Mouse (Mus musculus) Muller cell, postnatal 12 days (primary cell): ENCODE measurements around the gene Cdc20b.
A peak's percentile ranks its signal among the peaks of the same experiment; 100 is the strongest.

Experiments used
- DNase-seq: peaks from one replicate; pipeline ENCODE4 v3.0.0-alpha.2; 2015; ENCODE audit errors: inconsistent ontology term

Gene Cdc20b

DNA sequence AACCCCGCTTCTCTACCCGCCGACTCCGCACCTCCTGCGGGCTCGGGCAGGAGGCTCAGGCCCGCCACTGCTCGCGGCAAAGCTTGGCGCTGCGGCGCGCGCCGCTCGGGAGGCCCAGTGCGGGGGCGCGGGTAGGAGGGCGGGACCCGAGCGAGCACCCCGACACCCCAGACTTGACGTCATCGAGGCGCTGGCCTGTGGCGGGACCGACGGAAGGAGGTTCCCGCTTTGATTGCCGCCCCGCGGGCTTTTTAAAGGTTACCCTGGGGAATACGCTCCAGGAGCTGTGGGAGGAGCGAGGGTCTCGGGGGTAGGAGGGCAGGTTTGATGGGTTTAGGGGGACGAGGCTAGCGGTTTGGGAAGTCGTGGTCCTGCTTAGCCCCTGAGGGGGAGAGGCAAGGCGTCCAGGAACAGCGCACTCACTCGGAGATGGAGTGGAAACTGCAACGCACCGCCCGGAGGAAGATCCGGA, at the start of gene Cdc20b:
Gene Cdc20b (plus strand): TSS at position 162 of the 472 bp plus-strand sequence.
- peak; percentile 77 for DNase-seq

DNA sequence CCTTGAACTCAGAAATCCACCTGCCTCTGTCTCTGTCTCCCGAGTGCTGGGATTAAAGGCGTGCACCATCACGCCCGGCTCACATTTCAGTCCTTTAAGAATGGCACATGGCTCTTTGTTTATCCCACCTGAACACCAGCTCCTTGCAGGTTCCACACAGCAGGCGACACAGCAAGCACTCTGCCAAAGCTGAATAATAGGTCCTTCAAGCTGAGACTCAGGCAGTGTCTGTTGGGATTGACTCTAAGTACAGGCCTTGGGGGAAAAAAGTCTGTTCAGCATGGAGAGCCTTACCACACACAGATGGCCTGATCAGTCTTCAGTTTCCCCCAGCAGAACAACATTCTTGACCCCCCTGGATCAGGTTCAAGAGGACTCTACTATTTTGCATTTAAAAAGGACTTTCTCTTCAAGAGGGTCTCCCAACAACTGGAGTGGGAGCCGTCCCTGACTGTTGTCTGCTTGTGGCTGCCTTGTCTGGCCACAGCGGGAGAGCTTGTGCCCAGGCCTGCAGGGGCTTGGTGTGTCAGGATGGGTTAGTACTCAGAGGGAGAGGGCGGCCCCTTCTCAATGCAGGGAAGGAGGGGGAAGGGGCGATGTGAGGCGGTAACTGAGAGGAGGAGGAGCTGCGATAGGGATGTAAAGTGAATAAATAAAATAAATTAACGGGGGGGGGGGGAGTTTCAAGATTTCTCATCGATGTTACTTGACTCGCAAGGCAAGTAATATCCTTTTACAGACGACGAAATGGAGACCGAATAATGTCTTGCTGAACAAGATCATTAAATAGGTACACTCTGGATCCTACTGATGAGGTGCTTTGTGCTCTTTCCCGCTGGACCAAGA, 49.1 kb upstream of the Cdc20b start:
- no peak for DNase-seq

DNA sequence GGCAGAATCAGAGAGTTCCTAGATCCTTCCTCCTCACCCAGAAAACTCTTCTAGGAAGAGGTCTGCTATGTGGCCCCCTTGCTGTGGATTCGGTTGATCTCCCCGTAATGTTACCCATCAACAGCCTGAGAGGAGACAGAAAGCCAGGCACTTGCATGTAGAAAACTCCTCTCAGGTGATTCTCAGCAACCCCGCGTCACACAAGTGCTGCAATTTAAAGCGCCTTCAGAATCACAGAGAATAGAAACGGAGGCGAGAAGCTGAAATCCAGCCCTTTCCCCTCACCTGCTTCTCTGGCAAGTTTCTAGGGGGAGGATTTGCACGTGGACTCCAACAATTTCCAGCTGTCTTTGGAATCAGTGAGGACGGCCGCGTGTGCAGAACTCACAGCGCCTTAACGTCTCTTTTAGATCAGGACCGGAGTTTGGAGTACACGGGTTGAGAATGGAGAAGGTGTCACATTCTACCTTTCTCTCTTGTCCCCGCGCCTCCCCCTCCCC, 48.4 kb upstream of the Cdc20b start:
- no peak for DNase-seq

DNA sequence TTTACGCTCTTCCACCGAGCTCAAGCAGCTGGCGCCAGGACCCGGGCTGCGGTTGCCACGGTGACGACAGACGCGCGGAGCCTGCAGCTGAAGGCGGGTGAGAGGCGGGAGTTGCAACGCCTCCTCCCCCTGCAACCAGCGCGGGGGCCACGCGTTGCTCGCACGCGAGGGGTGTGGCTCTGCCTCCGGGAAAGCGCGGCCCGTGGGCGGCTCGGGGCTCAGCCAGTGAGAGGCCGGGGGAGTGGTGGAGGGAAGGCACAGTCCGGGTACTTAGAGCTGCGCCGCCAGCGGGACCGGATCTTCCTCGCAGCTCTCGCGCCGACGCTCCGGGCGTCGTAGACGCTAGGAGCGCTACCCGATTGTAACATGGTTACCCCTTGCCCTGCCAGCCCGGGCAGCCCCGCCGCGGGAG, 47.4 kb upstream of the Cdc20b start, which contains the start of gene Ccno:
Gene Ccno (plus strand): TSS at position 271 of the 412 bp plus-strand sequence.
- peak; percentile 99 for DNase-seq

DNA sequence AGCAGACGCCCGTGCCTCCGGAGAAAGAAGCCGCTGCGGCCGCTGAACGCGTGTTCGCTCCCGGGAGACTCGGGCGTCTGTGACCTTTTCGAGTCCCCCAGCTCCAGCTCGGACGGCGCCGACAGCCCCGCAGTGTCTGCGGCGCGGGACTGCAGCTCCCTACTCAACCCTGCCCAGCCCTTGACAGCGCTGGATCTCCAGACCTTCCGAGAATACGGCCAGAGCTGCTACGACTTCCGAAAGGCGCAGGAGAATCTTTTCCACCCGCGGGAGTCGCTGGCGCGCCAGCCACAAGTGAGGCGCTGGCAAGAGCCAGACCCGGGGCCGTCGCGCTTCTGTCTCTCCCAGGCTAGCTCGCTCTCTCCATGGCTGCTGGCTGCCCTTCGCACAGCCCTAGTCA, 46.9 kb upstream of the Cdc20b start:
- DNase-seq: no peak

DNA sequence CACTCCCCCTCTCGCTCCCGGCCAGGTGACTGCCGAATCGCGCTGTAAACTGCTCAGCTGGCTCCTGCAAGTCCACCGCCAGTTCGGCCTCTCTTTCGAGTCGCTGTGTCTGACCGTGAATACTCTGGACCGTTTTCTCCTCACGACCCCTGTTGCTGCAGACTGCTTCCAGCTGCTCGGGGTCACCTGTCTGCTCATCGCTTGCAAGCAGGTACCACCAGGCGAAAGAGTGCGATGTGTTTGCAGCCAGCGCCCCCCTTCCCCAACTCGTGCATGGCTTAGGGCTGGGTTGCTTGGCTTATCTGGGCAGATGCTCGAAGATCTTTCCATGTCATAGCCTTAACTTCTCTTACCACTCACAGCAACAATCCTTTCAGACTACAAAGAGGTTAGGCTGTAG, 46.0 kb upstream of the Cdc20b start:
- DNase-seq: no peak

DNA sequence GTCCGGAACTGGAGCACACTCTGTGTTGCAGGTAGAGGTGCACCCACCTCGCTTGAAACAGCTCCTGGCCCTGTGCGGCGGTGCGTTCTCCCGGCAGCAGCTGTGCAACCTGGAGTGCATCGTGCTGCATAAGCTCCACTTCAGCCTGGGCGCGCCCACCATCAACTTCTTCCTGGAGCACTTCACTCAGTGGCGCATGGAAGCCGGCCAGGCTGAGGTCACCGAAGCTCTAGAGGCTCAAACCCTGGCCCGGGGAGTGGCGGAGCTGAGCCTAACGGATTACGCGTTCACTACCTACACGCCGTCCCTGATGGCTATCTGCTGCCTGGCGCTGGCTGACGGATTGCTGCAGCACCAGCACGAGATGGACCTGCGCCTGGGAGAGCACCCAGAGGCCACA, 45.4 kb upstream of the Cdc20b start:
- DNase-seq: no peak

DNA sequence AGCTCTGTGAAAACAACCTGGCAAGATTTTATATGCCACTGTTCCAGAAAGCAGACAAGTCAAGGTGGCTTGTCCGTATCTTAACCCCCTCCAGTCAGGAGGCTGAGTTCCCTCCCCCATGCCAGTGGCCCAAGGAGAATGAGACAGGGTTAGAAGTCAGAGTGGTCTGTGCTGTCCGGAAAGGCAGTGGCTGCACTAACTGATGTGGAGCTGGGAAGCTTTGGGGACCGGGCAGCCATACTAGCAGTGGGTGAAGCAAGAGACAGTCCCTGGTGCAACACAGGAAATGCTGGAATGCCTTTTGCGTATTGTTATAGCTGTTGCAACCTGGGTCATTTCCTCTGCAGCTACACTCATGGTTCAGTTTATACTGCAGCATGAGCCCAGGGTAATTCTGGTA, 44.6 kb upstream of the Cdc20b start:
- DNase-seq: no peak

DNA sequence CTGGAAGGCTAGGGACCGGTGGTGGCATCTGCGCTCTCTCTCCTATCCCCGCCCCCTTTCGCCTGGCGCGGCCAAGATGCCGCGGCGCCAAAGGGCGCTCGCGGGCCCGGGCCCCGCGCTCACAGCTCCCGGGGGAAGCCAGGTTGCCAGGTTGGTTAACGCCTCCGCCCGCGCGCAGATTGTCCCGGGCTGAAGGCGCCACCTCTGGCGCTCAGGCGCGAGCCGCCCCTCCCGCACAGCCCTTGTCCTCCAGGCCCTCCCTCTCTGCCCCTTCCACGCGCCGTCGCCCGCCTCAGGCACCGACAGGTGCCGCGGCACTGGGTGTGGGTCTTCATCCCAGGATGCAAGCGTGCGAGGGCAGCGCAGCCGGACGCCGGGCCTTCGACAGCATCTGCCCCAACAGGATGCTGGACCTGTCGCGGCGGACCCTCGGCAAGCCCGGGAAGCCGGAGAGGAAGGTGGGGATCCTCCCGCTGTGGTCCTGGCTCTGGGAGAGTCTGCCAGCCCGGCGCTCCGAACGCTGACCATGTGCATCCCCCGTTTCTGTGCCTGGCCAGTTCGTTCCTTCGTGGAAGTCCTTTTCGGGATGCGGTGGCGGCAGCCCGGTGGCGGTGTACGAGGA, 41.3 kb upstream of the Cdc20b start, which contains the start of gene Mcidas:
Gene Mcidas (plus strand): TSS at position 315 of the 622 bp plus-strand sequence.
- peak; percentile 36 for DNase-seq

DNA sequence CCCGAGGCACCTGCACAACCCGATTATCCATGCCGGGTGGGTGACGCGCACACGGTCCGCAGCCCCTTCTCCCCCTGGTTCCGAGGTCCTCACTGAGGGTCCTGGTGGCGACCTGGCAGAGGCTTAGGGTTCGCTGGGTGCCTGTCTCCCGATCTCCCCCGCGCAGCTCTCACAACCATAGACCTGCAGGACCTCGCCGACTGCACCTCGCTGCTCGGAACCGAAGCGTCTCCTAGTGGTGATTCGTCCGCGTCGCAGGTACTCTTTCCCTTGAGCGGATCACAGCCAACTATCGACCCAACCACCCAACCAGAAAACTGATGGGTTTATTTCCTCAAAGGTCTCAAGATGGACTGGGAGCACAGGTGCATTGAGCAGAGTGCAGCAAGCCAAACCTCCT, 40.7 kb upstream of the Cdc20b start:
- no peak for DNase-seq

DNA sequence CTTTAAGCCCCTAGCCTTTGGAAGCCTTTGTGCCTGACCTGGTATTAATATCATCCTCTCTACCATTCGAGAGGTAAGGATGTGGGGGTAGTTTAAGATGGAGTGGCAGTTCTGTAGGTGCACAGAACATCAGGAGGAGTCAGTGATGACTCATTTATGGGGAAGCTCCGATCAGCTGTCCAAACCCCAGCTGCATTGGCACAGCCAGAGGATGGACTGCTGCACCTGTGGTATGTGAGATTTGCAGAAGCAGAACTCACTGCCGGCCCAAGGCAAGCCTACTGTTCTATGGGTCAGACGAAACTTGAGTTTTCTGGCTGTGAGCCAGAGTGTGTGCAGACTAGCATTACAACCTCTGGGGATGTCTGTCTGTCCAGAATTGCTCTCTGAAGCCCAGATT, 38.5 kb upstream of the Cdc20b start:
- DNase-seq: no peak

DNA sequence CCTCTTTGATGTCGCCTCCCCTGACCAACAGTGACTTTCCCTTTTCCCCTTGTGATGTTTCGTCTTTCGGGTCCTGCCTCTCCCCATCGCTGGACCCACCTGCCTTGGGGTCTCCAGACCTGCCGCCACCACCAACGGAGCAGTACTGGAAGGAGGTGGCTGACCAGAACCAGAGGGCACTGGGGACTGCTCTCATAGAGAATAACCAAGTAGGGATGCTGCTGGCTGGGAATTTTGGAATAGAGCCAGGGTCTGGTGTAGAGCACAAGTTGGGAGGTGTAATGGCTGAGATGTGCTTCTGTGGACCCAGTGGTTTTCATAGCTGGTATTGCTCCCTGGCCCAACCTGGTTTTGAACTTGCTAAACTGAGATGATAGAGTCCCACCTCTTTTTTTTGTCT, 37.5 kb upstream of the Cdc20b start:
- DNase-seq: no peak

DNA sequence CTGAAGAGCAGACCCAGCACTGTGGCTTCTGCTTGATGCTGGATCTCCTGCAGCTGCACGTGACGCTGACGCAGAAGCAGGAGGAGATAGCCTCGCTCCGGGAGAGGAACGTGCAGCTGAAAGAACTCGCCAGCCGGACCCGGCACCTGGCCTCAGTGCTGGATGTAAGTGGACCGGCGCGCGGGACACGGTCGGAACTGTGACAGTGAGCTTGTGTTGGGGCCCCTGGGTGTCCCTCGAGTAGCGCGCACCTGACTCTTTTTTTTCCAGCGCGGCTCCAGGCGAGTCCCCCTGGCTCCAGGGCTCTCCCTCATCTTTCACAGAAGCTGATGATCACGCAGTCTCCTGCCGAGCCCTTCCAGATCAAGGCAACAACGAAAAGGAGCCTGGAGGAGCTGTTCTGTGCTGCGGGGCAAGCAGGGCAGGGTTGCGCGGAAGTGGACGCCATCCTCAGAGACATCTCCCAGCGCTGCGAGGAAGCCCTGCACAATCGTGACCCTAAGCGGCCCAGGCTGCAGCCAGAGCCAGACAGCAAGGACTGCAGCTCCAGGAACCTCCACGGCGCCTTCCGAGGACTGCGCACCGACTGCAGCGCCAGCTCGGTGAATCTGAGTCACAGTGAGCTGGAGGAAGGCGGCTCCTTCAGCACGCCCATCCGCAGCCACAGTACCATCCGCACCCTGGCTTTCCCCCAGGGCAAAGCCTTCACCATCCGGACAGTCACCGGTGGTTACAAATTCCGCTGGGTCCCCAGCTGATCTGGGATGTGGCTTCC, 36.3 kb upstream of the Cdc20b start:
- DNase-seq: peak; percentile 51

DNA sequence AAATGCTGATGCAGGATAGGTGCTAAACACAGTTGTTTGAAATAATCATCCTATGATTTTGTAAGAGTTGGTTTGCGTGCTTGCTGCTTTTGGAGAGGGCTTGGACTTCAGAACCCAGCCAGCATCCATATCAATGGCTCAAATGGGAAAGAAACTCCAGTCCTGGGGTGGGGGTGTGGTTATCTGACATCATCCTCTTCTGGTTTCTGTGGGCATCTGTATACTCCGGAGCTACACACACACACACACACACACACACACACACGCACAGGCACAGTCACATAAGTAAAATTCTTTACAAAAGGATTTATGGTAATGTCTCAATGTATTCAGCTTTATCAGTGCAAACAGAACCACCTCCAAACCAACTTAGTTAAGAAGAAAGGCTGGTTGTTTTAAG, 34.8 kb upstream of the Cdc20b start:
- DNase-seq: no peak

DNA sequence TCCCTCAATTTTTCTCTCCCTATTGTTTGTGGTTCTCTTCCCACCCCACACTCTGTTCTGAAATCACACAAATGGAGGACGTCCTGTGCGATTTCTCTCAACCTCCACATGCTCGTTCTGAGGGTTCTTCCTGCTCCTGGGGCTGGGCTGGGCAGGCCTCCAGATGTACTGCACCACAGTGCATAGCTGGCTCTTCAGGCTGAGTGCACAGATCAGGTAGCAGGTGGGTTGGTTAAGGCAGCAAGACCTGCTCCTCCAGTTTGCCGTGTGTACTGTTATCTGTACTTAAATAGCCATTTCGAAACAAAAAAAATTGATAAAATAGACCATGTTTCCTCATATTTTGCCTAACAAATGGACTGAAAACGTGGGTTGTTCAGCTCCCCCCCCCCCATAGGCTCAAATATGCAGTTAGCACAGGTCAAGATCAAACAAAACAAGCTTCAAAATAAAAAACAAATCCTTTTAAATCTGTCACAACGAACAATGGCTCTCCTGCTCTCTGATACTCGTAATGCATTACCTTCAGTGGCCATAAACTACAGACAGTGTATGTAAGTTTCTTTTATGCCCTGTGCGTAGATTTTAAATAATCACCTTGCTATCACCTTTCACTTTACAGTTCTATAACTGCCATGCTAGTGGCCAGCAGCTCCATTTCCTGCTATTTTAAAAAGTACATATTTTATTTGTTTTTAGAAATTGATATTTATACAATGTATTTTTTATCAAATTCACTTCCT, 34.2 kb upstream of the Cdc20b start:
- no peak for DNase-seq

DNA sequence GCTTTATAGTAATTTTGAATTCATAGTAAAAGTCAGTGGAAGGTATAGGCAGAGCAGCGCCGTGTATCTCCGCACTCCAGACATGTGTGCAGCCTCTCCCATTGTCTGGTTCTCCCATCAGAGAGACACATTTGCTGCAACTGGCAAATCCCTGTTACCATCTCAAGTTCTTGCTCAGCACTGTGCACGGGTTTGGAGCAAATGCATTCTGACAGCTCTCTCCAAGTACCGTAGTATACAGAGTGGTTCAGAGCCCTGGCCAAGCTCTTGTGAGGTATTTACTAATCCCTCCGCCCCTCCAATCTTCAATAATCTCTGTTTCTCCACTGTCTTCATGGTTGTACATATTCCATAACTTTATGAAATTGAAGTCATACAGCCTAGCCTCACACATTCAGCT, 22.2 kb upstream of the Cdc20b start:
- DNase-seq: peak; percentile 48

DNA sequence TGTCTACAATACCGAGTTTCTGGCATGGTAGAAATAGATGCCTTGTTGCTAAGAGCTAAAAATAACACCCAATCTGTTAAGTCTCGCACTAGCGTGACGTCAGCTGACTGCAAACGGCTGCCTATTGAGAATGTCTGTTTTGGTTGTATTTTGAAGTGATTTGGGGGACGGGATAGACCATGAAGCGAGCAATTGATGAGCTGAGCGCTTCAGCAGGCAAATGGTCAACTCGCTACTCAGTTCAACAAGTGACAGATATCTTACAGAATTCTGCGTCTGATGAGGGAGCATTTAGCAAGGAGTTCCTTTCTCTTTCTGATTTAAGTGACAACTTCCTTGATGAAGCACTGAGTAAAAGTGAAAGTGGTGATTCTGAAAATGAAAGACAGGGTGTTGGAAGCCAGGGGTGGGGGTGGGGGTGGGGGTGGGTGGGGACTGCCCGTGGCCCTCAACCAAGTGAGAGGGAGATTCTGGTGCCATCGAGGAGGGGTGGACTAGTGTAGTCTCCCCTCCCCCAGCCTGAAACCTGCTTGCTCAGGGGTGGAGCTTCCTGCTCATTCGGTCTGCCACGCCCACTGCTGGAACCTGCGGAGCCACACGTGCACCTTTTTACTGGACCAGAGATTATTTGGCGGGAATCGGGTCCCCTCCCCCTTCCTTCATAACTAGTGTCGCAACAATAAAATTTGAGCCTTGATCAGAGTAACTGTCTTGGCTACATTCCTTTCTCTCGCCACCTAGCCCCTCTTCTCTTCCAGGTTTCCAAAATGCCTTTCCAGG, 21.5 kb upstream of the Cdc20b start:
- peak; percentile 43 for DNase-seq

DNA sequence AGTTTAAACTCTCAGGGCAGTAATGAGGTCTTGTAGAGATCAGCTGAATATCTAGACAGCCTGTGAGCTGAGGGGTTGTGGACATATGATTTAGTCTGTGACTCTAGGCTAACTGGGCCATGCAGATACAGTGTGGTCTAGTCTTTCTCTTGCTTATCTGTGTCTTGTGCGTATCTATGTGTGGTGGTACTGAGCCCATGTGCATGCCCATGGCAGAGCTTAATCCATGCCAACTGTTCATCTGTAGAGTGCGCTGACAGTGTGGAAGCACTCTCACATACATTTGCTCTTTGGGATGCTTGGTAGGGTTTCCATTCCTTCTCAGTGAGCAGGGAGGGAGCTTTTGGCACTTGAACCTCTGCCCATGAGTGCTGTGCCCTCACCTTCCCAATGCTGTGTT, 13.4 kb upstream of the Cdc20b start:
- no peak for DNase-seq

DNA sequence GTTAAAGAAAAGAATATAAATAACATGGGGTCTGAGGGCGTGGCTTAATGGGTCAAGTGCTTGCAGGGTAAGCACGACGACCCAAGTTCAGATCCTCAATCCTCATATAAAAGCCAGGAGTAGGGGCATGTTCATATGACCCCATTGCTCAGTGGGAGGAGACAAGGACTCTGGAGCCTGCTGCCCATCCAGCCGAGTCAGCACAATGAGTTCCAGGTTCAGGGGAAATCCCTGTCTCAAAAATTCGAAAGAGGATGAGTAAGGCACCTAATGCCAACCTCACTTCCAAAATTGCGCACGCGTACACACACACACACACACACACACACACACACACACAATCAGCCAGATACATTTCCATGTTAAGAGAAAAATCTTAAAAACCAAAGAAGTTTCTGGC, 12.4 kb upstream of the Cdc20b start:
- DNase-seq: no peak

DNA sequence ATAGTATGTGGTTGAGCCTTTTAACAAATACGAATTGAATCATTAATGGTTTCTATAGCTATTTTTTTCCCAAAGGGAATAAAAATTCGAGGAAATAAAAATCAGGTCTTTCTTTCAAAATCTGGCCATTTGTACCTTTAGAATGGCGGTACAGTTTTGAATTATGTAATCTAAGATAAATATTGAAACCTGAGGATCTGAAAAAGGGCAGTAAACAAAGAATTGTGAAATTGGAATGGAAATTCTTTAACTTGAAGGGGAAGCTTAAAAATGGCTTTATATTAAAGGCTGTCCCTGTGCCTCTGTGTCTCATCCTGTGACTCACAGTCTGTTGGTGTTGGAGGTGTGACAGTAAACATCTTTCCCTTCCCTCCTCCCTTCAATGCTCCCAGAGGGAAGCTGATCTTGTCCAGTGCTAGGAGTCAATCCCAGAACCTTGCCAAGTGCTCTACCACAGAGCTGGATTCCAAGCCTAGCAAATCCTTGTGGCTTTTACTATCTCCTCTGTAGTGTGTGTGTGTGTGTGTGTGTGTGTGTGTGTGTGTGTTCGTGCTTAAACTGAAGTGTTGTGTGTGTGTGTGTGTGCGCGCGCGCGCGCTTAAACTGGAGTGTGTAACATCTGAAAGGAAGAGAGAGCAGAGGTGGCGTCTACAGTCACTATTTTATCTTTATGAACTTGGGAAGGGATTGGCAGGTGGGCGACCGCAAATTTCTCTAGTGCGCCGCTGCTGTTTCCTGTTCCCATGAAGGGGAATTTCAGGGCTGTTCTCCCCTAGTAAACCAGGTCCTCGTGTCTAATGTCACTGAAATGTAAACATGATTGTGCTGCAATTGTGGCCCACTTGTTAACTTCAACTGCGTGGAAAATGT, 11.4 kb upstream of the Cdc20b start:
- DNase-seq: peak; percentile 4
